Mouse (Mus musculus) gastrocnemius, adult 2 months (tissue): Measurements from ENCODE around the gene Ebna1bp2. TPM values are rescaled to one million over a fixed set of nuclear protein-coding genes. Genes with fewer than 3 reads are reported as not detected.
A peak's percentile ranks its signal among the peaks of the same experiment; 100 is the strongest.

ENCODE experiments used
- DNase-seq: peaks from one replicate; pipeline ENCODE4 v3.0.0; 2022
- H3K27ac ChIP-seq: fragments of 200-600 bp; 2 replicates; pipeline ENCODE4 v1.8.1; 2022; ENCODE audit warnings: mild to moderate bottlenecking
- H3K4me3 ChIP-seq: fragments of 200-600 bp; 2 replicates; pipeline ENCODE4 v1.8.1; 2022; ENCODE audit warnings: mild to moderate bottlenecking, moderate library complexity
- CTCF ChIP-seq: fragments of 200-600 bp; IDR thresholded peaks from 2 replicates; pipeline ENCODE4 v1.8.1; 2022; ENCODE audit warnings: antibody characterized with exemption, mild to moderate bottlenecking, moderate library complexity
- intact Hi-C: fragments of 180-260 bp; cut with DNase I; formaldehyde crosslinking; loops from one replicate; pipeline ENCODE4 v1.15.1; 2025
- total RNA-seq, 2 experiments: library from RNA; stranded (reverse); gene quantifications; 2 replicates each; pipeline ENCODE4 v1.2.3; 2021

The Ebna1bp2 gene
- total RNA-seq, 2 experiments from 2014 or later, result 24.9 to 26.7 TPM

- DNase-seq, result no peak
- no peak for TF ChIP-seq CTCF
- intact Hi-C loops, result no loop called here
- peak overlapping the region; percentile 77 for H3K4me3 ChIP-seq
- H3K27ac ChIP-seq, result no peak overlapping the region
These were observed 1.2 kb downstream of the Ebna1bp2 start for GRCm38 (mm10) chr4:118621781-118622180.

- no peak for TF ChIP-seq CTCF
- intact Hi-C loops, result no loop called here
- Histone ChIP-seq H3K4me3 (no peak overlapping the region), H3K27ac (no peak overlapping the region)
- DNase-seq, result no peak
These were observed 9.7 kb downstream of the Ebna1bp2 start for GRCm38 (mm10) chr4:118630261-118630660.

- intact Hi-C loops, result no loop called here
- no peak for TF ChIP-seq CTCF
- H3K27ac ChIP-seq, result peak overlapping the region; percentile 17; the same call in 1 of the 2 replicates
- DNase-seq, result peak; percentile 41
- H3K4me3 ChIP-seq, result peak overlapping the region; percentile 13; the same call in 1 of the 2 replicates
These were observed 22.0 kb downstream of the Ebna1bp2 start for GRCm38 (mm10) chr4:118642346-118643190.

- peak; percentile 27 for DNase-seq
- intact Hi-C loops, result loop anchor here (5.0 kb wide), 1 partner anchor 347 kb away; no protein-coding TSS in a partner anchor
- H3K4me3 ChIP-seq, result no peak overlapping the region
- no peak overlapping the region for H3K27ac ChIP-seq
- peak; percentile 80 for TF ChIP-seq CTCF
These were observed 24.6 kb downstream of the Ebna1bp2 start for GRCm38 (mm10) chr4:118645234-118645633.

- intact Hi-C loops, result no loop called here
- Histone ChIP-seq H3K4me3 (no peak within 1 kb of the TSS), H3K27ac (no peak within 1 kb of the TSS)
- no peak for DNase-seq
- no peak for TF ChIP-seq CTCF
These were observed 38.1 kb downstream of the Ebna1bp2 start, which contains the start of gene Olfr62 for GRCm38 (mm10) chr4:118658652-118659051. TSS of gene Olfr62 (plus strand) at chr4:118658952.

Other genes with a start within 250 kb of the Ebna1bp2 start
- 1 to 10 TPM; 6.0 to 9.0 TPM for gene Szt2, start 211.5 kb upstream of the Ebna1bp2 start, total RNA-seq
- gene Med8, start 211.5 kb upstream of the Ebna1bp2 start, total RNA-seq, result 10 to 100 TPM; 36.5 to 37.9 TPM
- 1 to 10 TPM; 6.8 to 8.0 TPM for gene Elovl1, start 192.7 kb upstream of the Ebna1bp2 start, total RNA-seq
- gene Cdc20, start 183.4 kb upstream of the Ebna1bp2 start, total RNA-seq, result under 1 TPM; 0.20 to 0.23 TPM
- gene Mpl, start 163.3 kb upstream of the Ebna1bp2 start, total RNA-seq, result not detected
- gene Tie1, start 130.7 kb upstream of the Ebna1bp2 start, total RNA-seq, result 10 to 100 TPM; 12.6 to 18.5 TPM
- gene 2610528J11Rik, start 93.8 kb upstream of the Ebna1bp2 start, total RNA-seq, result not detected
- not detected for gene Tmem125, start 76.8 kb upstream of the Ebna1bp2 start, total RNA-seq
- gene Cfap57, start within 50 bp of the Ebna1bp2 start, total RNA-seq, result not detected
- not detected for gene Olfr62, start 38.2 kb downstream of the Ebna1bp2 start, total RNA-seq
- gene Olfr1342, start 72.0 kb downstream of the Ebna1bp2 start, total RNA-seq, result not detected
- gene Olfr1341, start 82.7 kb downstream of the Ebna1bp2 start, total RNA-seq, result not detected
- not detected for gene Olfr1340, start 99.3 kb downstream of the Ebna1bp2 start, total RNA-seq
- not detected for gene Olfr1339, start 111.4 kb downstream of the Ebna1bp2 start, total RNA-seq
- gene Olfr1338, start 137.9 kb downstream of the Ebna1bp2 start, total RNA-seq, result not detected
- not detected for gene Olfr1337, start 161.8 kb downstream of the Ebna1bp2 start, total RNA-seq
- not detected for gene Olfr1335, start 189.1 kb downstream of the Ebna1bp2 start, total RNA-seq
- gene Olfr1333, start 215.5 kb downstream of the Ebna1bp2 start, total RNA-seq, result not detected
- gene Olfr1331, start 243.8 kb downstream of the Ebna1bp2 start, total RNA-seq, result not detected